Mouse (Mus musculus) embryo, embryonic 11 days (tissue): ENCODE measurements at regions not wholly inside any gene's neighbourhood (a gene's known extent, or its start where the extent isn't known, plus 50 kb on each side); places are given as distances from the start of the nearest gene placed in this dataset.
A peak's percentile ranks its signal among the peaks of the same experiment; 100 is the strongest.

Source experiments
- DNase-seq: peaks from one replicate; pipeline ENCODE4 v3.0.0-alpha.2; 2015

GRCm38 (mm10) chr6:31995977-31996376 is 54.1 kb upstream of the 1700012A03Rik start:
- no peak for DNase-seq

GRCm38 (mm10) chr6:31995249-31995648 is 54.8 kb upstream of the 1700012A03Rik start:
- DNase-seq: no peak

GRCm38 (mm10) chr6:31985698-31986097 is 64.3 kb upstream of the 1700012A03Rik start:
- DNase-seq: no peak

GRCm38 (mm10) chr6:31976705-31977104 is 73.3 kb upstream of the 1700012A03Rik start:
- no peak for DNase-seq

GRCm38 (mm10) chr6:31948063-31948481 is 102.0 kb upstream of the 1700012A03Rik start:
- DNase-seq: no peak

- no peak for DNase-seq
Observed at GRCm38 (mm10) chr6:31946572-31946971, 103.5 kb upstream of the 1700012A03Rik start.

- no peak for DNase-seq
Observed at GRCm38 (mm10) chr6:31945347-31945746, 104.7 kb upstream of the 1700012A03Rik start.

GRCm38 (mm10) chr6:31944546-31944945 is 105.5 kb upstream of the 1700012A03Rik start:
- DNase-seq: no peak

GRCm38 (mm10) chr6:31942696-31943095 is 107.3 kb upstream of the 1700012A03Rik start:
- no peak for DNase-seq

GRCm38 (mm10) chr6:31938216-31938814 is 111.7 kb upstream of the 1700012A03Rik start:
- peak; percentile 92 for DNase-seq

- DNase-seq: no peak
Observed at GRCm38 (mm10) chr6:31937146-31937545, 112.9 kb upstream of the 1700012A03Rik start.

- DNase-seq: no peak
Observed at GRCm38 (mm10) chr6:31934826-31935225, 115.2 kb upstream of the 1700012A03Rik start.

- DNase-seq: no peak
Observed at GRCm38 (mm10) chr6:31933956-31934355, 116.1 kb upstream of the 1700012A03Rik start.

- peak; percentile 39 for DNase-seq
Observed at GRCm38 (mm10) chr6:31933364-31933763, 116.7 kb upstream of the 1700012A03Rik start.

GRCm38 (mm10) chr6:31931116-31931515 is 118.9 kb upstream of the 1700012A03Rik start:
- DNase-seq: no peak

- DNase-seq: no peak
Observed at GRCm38 (mm10) chr6:31929165-31929564, 120.9 kb upstream of the 1700012A03Rik start.

GRCm38 (mm10) chr6:31927181-31927580 is 122.9 kb upstream of the 1700012A03Rik start:
- DNase-seq: no peak

- DNase-seq: no peak
Observed at GRCm38 (mm10) chr6:31924669-31925046, 125.4 kb upstream of the 1700012A03Rik start.

- DNase-seq: no peak
Observed at GRCm38 (mm10) chr6:31923951-31924668, 125.9 kb upstream of the 1700012A03Rik start.

GRCm38 (mm10) chr6:31921561-31922152 is 128.4 kb upstream of the 1700012A03Rik start:
- no peak for DNase-seq

- no peak for DNase-seq
Observed at GRCm38 (mm10) chr6:31917411-31918131, 132.5 kb upstream of the 1700012A03Rik start.

GRCm38 (mm10) chr6:31901791-31902190 is 148.3 kb upstream of the 1700012A03Rik start:
- no peak for DNase-seq

GRCm38 (mm10) chr6:31899055-31899454 is 151.0 kb upstream of the 1700012A03Rik start:
- DNase-seq: no peak
